Mouse (Mus musculus) adrenal gland, postnatal 10 days (tissue): Measurements from ENCODE around the gene Tepp. TPM values are rescaled to one million over a fixed set of nuclear protein-coding genes. Genes with fewer than 3 reads are reported as not detected.
A peak's percentile ranks its signal among the peaks of the same experiment; 100 is the strongest.

Experiments
- DNase-seq: peaks from one replicate; pipeline ENCODE4 v3.0.0; 2021; ENCODE audit warnings: mixed read lengths
- total RNA-seq, 2 experiments: library from RNA; stranded (reverse); gene quantifications; 2 replicates each; pipeline ENCODE4 v1.2.3; 2021

Tepp gene
- total RNA-seq, 2 experiments from 2014 or later: not detected

- DNase-seq: no peak
These were observed 20.9 kb downstream of the Tepp start for GRCm38 (mm10) chr8:95331156-95331719.

GRCm38 (mm10) chr8:95331720-95332436 lies 21.5 kb downstream of the Tepp start, which contains the start of the genes Zfp319 and Usb1:
Zfp319 (minus strand) TSS chr8:95331950.
Usb1 (plus strand) TSS chr8:95332284.
- peak; percentile 98 for DNase-seq

- no peak for DNase-seq
These were observed 22.3 kb downstream of the Tepp start for GRCm38 (mm10) chr8:95332437-95333199.

GRCm38 (mm10) chr8:95335706-95336105 lies 25.3 kb downstream of the Tepp start:
- DNase-seq: no peak

GRCm38 (mm10) chr8:95336363-95336762 lies 26.0 kb downstream of the Tepp start:
- DNase-seq: no peak

- peak; percentile 59 for DNase-seq
These were observed 31.4 kb downstream of the Tepp start for GRCm38 (mm10) chr8:95341721-95342120.

GRCm38 (mm10) chr8:95344668-95345067 lies 34.3 kb downstream of the Tepp start:
- no peak for DNase-seq

GRCm38 (mm10) chr8:95346643-95347545 lies 36.5 kb downstream of the Tepp start:
- peak; percentile 82 for DNase-seq

GRCm38 (mm10) chr8:95348356-95348755 lies 38.0 kb downstream of the Tepp start:
- no peak for DNase-seq

- DNase-seq: peak; percentile 76
These were observed 38.7 kb downstream of the Tepp start for GRCm38 (mm10) chr8:95348811-95349630.

- no peak for DNase-seq
These were observed 41.1 kb downstream of the Tepp start for GRCm38 (mm10) chr8:95351461-95351860.

GRCm38 (mm10) chr8:95352151-95352870 lies 41.9 kb downstream of the Tepp start, which contains the start of gene Mmp15:
Mmp15 (plus strand) TSS chr8:95352268.
- DNase-seq: peak; percentile 87

- DNase-seq: peak; percentile 61
These were observed 42.8 kb downstream of the Tepp start for GRCm38 (mm10) chr8:95352871-95353866.

- no peak for DNase-seq
These were observed 44.2 kb downstream of the Tepp start for GRCm38 (mm10) chr8:95354606-95355005.

GRCm38 (mm10) chr8:95358550-95359411 lies 48.4 kb downstream of the Tepp start:
- DNase-seq: peak; percentile 55

- DNase-seq: peak; percentile 50
These were observed 50.0 kb downstream of the Tepp start for GRCm38 (mm10) chr8:95360181-95361015.

- DNase-seq: no peak
These were observed 50.6 kb downstream of the Tepp start for GRCm38 (mm10) chr8:95361016-95361341.
